Mouse (Mus musculus): ENCODE data around the gene Btbd16.

The Btbd16 gene

DNA sequence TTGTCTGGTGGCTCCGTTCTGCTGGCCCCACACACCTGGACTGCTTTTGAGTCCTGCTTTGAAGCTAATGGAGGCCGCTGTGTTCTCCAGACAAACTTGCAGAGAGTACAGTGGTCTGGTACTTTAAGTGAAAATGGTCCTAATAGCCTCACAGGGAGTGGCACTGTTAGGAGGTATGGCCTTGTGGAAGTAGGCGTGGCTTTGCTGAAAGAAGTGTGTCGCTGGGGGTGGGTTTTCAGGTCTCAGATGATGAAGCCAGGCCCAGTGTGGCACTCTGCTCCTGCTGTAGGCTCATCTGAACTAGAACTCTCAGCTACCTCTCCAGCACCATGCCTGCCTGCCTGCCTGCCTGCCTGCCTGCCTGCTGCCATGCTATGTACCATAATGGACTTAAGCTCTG, 5.7 kb upstream of the Btbd16 start:
- peak; percentile 61 for DNase-seq (ENCODE audit: low read depth, low spot score)

DNA sequence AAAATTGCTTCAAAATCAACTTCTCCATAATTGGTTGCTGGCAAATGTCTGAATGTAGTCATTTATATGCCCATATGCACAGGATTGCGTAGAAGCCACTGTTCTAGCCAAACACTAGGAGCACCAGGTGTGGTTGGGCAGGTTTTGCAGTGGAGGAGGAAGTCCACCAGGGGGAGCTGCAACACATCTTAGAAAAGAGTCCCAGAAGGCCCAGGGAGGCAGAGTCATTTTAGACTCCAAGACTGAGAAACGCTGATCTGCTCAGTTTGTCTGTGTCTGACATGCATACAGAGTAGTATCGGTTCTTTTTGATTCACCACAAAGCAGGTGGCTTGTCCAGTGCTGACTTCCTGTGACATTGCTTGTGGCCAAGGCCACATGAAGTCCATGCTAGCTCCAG, 3.2 kb upstream of the Btbd16 start:
- peak; percentile 87 for DNase-seq (ENCODE audit: low read depth, low spot score)

DNA sequence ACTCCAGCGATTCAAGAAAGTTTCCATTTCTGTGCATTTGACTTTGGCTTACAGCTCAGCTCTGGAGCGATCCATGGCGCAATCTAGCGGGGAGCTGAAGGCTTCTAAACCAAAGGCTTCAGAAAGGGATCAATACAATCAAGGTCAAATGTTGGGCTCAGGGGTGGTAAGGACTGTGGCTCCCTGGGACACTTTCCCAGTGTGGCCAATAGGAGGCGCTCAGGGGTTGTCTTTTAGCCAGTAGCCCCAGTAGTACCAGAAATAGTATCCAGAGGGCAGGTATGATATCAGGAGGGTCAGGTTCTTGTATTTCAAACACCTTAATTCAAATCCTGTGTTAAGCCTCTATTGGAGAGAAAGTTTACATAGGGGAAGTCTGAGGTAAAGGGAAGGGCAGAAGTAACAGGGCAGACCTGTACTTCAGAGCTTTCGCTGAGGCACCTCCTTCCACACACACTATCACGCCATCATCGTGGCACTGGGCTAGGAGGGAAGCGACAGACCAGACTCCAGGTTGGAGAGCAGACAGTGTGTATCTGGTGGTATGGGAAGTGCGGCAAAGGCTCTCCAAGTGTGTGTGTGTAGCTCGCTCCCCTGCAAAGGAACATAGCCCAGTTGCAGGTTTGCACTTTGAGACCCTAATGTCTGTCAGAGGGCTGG, 568 bp upstream of the Btbd16 start:
- DNase-seq (ENCODE audit: low read depth, low spot score) = peak; percentile 77

DNA sequence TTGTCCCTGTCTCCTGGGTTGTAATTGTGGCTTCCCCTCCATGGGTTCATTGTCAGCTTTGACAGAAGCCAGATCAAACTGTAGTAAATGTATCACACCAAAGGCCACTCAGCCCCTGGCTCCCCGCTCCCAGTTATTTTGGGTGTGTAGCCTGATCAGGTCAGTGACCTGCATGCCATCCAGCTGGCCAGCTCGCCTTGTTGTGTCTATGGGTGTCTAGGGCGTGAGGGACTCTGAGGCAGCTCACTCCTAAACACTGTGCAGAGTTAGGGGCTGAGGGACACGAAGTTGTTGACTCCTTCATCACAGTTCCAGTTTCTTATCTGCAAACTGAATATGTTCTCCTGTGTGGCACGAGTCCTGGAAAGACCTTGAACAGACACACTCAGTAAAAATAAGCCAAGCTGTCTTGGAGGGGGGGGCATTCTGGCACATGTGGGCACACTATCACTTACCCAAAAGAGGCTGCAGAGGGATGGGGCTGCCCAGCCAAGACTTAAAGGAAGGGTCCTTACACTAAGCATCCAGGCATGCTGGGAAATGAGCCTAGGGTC, 7.1 kb downstream of the Btbd16 start:
- DNase-seq (ENCODE audit: low read depth, low spot score) = no peak

DNA sequence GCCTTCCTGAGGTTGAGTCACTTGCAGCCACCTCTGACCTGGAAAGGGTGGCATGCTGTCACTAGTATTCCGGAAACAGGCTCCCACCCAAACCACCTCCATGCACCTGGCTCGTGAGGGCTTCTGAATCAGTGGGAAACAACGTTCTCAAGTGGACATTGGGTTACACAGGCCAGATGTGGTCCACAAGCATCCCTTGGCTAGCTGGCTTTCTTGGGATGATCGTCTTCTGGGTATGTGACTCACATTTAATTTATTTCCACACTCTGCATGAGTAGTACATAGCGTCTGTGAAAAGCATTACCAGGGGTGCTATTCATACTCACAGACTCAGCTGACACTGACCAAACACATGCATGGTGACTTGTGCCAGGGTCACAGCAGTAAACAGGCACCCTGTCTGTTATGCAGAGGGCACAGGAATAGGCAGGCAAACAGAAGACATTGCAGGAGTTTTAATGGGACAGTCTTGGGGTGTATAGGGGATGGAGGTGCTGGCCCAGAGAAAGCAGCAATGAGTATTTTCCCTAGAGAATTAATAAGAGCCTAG, 8.7 kb downstream of the Btbd16 start:
- no peak for DNase-seq (ENCODE audit: low read depth, low spot score)

DNA sequence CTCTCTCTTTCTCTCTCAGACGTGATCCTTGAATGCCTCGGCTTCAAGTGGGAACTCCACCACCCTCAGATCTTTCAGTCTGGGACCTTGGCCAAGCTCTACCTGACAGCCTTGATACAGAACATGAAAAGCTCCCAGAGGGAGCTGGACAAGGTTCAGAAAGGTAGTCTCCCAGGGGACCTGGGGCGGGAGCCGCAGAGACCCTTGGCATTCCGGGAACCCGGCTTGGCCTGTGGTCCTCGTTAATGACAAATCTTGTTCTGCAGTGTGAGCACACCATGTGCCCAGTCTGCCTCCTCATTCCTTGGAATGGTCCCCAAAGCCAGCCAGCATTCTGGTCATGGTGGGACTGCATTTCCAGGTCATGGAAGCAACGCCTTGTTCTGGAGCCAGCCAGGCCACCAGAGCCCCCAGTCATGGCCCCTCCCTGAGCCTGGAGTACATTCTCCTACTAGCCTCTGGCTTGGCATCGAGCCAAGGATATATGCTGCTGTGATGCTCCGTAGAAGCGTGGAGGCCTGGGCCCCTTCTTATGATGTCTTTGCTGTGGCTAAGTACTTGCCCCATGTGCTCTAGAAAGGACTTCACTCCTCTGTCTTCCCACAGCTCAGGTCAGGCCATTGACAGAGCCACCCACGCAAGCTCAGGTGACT, 12.2 kb downstream of the Btbd16 start:
- no peak for DNase-seq (ENCODE audit: low read depth, low spot score)

DNA sequence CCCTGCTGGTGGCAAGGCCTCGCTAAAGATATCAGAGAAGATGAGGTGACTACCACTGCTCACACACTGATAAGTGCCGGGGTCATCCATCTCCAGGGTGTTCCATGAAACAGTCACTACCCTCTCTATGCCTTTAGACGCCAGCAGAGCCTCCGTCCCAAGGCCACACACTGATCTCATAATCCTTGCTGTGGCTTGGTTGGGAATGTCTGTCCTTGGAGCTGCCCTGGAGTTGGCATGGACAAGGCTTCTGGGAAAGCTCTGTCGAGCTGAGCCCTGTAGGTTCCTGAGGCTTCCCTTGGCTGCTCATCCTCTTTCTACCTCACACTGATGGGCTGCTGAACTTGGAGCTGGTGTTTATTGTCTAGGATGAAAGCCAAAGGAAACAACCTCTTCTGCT, 12.8 kb downstream of the Btbd16 start:
- DNase-seq (ENCODE audit: low read depth, low spot score) = no peak

DNA sequence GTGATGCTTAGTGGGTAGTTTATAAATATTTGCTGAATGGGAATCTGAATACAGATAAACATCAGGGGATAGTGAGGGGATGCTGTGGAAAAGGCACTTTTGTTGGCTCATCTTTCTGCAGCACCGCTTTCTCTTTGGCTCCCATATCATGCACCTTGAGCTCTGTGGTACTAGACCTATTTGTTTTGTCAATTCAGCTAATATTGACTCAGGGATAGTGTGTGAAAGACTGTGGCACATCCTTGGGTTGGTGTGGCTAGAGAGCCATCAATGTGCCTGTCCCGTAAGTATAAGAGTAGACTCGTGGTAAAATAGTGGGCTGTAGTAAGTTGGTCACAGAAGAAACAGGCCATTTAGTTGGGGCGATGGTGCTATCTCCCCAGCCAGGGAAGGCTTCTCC, 13.7 kb downstream of the Btbd16 start:
- no peak for DNase-seq (ENCODE audit: low read depth, low spot score)

DNA sequence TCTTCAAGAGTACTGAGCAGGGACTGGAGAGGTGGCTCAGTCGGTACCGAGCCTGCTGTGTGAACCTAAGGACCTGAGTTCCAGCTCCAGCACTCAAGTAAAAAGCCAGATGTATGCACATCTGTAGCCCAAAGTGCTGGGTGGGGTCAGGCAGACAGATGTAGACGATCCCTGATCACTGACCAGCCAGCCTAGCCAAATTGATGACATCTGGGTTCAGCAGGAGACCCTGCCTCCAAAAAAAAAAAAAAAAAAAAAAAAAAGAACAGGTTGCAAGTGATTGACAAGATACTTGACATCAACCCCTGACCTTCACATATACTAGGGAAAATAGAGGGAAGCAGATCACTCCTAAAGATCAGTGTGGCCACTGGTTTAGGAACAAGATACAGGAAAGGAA, 15.1 kb downstream of the Btbd16 start:
- DNase-seq (ENCODE audit: low read depth, low spot score) = peak; percentile 53

DNA sequence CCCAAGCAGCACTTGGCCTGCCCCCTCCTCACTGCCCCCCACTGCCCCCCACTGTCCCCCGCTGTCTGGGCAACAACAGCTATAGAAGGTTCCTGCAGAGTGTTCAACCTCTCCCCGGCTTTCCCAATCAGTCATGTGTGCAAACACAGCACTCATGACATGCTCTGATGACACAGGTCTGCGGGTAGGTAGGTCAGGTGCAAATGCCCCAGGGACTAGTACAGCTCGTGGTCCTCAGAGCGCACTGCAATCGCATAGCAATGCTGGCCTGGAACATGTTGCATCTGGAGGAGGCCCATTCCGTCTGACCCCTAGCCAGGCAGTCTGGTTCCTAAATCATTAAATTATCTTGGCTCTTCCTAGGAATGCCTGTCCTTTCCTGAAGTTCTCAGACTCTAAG, 15.6 kb downstream of the Btbd16 start:
- no peak for DNase-seq (ENCODE audit: low read depth, low spot score)

DNA sequence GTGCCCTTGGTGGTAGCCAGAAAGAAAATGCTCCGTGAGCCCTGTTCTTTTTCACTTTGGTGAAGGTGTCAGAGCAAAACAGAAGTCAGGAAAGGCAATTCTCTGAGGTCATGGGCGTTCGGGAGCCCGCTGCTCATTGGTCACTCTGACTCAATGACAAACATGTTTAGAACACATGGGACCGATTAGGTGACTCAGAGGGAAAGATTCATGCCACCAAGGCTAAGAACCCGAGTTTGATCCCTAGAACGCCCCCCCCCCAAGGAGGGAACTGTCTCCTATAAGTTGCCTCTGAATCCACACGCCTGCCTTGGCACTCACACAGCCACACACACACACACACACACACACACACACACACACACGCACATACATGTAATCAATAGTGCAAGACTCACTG, 19.8 kb downstream of the Btbd16 start:
- DNase-seq (ENCODE audit: low read depth, low spot score) = no peak

DNA sequence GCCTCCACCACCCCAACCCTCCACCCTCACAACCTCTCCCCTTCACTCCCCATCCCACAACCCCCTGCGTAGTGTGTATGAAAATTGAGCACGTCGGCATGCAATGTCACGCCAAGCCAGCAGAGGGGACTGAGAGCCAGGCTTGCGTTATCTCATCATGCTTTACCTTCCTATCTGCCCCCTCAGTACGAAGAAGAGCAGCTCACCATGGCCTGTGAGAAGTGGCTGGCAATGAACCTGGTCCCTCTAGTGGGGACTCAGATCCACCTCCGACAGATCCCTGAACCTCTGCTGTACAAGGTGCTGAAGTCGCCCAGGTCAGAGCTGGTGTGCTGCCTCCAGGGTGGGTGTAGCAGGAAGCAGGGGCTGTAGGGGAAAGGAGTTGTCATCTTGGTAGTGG, 22.9 kb downstream of the Btbd16 start:
- peak; percentile 81 for DNase-seq (ENCODE audit: low read depth, low spot score)

DNA sequence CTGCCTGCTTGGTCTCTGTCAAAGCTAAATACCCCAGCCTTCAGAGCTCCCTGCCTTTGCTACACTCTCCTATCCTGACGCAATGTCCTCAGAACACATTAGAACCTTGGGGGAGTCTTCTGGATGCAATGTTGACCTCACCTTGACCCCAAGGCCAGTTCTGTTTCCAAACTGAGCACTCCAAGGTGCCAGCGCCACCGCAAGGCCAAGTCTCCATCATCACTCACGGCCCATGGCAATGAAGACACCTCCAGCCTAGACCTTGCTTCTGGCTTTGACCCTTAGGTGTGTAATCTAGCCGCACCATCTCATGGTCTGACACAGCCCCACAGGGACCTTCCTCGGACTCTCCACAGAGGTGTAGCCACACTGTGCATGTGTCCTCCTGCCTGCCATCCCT, 23.7 kb downstream of the Btbd16 start:
- DNase-seq (ENCODE audit: low read depth, low spot score) = peak; percentile 18

DNA sequence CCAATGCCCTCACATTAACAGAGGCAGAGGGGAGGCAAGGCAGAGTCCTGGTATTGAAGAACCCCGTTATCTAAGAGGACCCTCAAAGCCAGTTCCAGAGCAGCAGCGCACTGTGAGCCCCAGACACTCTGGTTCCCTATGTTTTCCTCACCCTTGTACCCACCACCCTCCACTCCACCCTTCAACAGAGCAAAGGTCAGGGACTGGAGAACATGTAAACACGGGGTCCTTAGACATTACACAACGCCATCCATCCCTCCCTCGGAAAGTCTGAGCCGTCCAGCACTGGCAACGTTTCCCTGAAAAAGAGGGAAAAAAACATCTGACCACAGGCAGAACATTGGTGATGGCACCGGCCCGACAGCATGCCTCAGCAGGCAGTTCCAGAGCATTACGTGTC, 25.5 kb downstream of the Btbd16 start:
- DNase-seq (ENCODE audit: low read depth, low spot score) = no peak

DNA sequence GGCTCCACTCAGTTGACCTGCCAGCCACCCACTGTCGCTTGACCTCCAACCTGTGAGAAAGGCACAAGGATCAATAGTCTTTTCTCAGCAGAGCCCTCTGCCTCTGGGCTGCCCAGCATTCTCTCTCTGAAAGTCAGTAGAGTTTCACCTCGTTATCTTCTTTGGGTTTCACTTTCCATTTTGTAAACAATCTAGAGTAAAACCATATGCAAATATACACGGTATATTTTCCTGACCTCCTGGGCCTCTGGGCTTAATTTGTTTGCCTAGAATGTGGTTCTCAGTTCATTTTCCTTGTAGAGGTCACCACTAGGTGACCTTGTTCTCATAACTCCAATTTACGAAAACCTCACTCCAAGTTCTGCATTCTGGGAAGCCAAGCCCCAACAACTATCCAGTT, 26.8 kb downstream of the Btbd16 start:
- no peak for DNase-seq (ENCODE audit: low read depth, low spot score)

DNA sequence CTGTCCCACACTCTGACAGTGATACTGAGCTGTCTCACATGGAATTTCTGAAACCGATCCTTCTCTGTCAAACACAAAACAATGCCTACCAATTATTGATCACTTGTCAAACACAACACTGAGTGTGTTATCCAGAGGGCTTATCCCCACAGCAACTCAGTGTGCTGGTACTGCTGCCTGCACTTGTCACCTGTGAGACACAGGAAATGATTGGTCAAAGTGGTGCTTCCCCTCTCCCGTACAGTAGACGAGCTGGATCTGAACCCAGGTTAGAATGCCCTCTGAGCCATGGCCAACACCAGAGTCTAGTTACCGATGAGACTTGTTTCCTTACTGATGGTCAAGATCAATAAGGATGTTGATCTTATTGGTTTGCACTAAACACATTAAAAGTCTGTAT, 27.9 kb downstream of the Btbd16 start:
- DNase-seq (ENCODE audit: low read depth, low spot score) = no peak

DNA sequence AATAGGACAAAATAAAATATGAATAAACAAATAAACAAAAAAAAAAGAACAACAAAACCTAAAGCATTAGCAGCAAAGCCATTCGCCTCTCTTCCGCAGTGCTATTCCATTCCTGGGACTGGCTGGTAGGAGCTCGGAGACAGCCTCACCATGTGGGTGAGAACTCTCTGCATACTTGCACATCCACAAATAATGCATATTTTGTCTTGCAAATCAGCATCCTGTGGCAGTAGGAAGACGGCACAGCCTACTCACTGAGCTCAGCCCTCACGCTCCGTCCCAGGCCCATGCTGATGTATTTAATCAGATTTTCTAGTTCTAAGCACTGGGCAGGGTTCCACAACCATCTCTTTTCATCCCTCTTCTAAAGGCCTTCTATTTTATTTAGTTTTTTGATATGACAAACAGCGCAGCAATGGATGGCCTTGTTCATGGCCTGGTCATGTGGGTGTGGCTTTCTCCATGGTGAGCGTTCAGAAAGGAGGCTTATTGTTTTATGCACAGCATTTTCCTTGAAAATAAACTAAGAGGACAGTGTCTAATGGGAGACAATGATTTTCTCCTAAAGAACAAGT, 29.5 kb downstream of the Btbd16 start:
- DNase-seq (ENCODE audit: low read depth, low spot score) = peak; percentile 66

DNA sequence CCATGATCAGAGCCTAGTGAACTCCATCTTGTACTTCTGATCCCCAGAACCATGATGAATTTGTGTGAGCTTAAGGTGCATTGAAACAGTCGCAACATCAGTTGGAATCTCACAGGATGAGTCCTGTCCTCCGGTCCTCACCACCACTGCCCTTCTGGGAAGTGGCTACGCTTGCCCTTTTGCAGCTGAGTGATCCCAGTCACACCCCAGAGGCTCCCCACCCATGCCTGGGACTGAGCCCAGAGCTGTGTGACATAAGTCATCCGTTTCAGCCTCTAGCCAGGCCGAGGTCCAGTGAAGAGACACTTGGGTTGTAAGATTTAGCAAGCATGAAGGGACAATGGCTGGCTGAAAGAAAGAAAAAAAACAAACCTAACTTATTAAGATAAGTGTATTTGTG, 31.1 kb downstream of the Btbd16 start:
- no peak for DNase-seq (ENCODE audit: low read depth, low spot score)

DNA sequence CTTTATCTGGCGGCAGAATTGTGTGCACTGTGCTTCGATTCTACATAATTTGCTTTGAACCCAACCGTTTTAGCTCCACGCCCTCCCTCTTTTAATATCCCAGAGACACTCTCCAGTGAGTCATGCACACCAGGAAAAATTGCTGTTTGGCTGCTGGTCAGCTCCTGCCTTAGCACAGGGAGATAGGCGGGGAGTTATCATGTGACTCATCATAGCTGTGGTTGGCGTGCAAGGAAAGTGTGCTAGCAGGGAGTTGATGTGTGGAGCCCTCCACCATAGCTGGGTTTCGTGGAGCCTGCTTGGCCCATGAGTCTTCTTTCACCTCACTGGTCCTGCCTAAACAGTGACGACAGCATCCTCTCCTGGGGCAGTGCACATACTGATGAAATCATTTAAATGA, 33.9 kb downstream of the Btbd16 start:
- no peak for DNase-seq (ENCODE audit: low read depth, low spot score)

DNA sequence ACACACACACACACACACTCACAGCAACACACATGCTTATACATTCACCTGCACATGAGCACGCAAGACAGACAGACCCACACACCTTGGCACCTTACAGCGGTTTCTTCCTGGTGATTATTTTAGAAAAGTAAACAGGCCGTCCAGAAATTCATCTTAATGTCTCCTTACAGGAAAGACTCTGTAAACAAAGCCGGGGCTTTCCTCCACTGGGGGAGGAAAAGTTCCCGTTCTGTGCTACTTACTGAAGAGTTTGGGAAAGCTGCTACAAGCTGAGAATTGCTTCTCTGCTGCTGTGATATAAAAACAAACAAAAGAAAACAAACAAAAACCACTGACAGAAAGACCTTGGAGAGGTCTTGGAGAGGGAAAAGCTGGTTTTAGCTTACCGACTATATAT, 34.8 kb downstream of the Btbd16 start:
- DNase-seq (ENCODE audit: low read depth, low spot score) = no peak

DNA sequence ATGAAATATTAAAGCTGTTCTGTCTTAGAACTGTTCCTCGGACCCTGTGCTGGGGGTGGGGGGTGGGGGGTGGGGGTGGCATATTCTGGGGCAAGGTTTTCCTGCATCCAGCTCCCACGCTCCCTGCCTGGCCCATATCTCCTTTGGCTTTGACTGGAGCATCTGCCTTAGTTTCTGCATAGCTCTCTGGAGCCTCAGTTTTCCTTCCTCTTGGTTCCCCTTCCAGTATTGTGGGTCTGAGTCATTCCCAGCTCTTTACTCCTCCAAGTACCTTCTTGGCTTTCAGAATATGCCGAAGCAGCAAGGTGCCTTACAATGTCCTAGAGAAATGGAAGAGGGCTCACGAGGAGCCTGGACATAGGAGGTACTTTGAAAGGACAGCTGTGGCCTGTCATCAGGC, 36.4 kb downstream of the Btbd16 start:
- DNase-seq (ENCODE audit: low read depth, low spot score) = no peak

DNA sequence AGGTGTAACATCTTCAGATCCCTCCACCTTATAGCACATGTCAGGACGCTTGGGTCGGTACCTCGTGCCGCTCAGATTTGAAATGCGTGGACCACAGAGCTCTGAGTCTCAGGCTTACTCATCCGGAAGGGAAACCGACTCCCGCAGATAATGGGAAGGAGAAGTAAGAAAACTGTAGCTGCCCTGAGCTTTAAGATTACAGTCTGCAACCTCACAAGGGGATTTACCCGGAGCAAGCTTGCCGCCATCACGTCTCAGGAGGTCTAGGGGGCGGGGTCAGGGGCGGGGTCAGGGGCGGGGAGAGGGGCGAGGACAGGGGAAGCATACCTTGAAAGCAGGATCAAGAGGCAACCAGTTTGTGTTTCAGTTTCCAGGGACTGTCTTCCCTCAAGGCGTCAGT, 38.5 kb downstream of the Btbd16 start:
- DNase-seq (ENCODE audit: low read depth, low spot score) = peak; percentile 67

DNA sequence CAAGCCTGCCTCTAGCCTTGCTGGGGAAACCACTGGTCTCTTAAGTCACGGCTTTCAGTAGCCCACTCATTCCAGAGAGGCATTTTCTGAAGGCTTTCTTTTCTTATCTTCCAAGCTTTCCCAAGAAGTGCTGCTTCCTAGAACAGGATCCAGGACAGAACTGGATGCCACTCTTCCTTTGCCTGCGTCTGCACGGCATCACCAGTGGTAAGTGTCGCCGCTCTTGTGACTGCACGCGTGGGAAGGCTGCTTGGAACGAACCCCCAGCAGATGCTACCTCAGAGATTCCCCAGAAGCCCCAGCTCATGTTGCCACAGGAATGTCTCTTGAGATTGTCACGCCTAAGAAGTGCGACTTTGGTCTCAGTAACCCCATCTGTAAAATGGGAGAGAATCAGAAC, 41.7 kb downstream of the Btbd16 start:
- no peak for DNase-seq (ENCODE audit: low read depth, low spot score)

Measured in R1 (cell line).